31 mouse cellular contexts compared by ENCODE assay signal in genomic region chr6:149072873-149073272, GRCm38 (mm10). TPM values are rescaled to one million over a fixed set of nuclear protein-coding genes. Genes with fewer than 3 reads are reported as not detected.
DNase-seq lines count a peak whose midpoint lies in the region; ATAC-seq and TF ChIP-seq lines count a peak whose summit lies in the region.
"Had no signal": no experiment of that assay in that cellular context is flagged by ENCODE, and none has a peak within 500 bp of the region (broad histone marks: within the 10 kb centered on the region; RNA-seq: fewer than 3 reads in every experiment).

No protein-coding gene starts in this region.

- H3K9ac ChIP-seq in embryonic facial prominence, embryonic 14.5 days (ENCODE audit: low read depth, low read length) = no peak overlapping the region
- no peak overlapping the region for H3K9ac ChIP-seq in midbrain, embryonic 14.5 days (replicated peaks; ENCODE audit: low read length)
- H3K9ac ChIP-seq: heart, embryonic 15.5 days; liver, embryonic 12.5 days; midbrain, embryonic 12.5 days; stomach, embryonic 15.5 days had no signal

- WGBS in embryonic facial prominence, embryonic 14.5 days = 58% methylated on average over 3 of the region's 3 CpGs
- 89% methylated on average over 3 of the region's 3 CpGs for WGBS in embryonic facial prominence, embryonic 10.5 days
- WGBS in midbrain, embryonic 14.5 days = 89% methylated on average over 3 of the region's 3 CpGs
- WGBS in midbrain, embryonic 10.5 days = 89% methylated on average over 3 of the region's 3 CpGs

- no peak for TF ChIP-seq CTCF in layer of hippocampus, adult 2 months (conservative IDR thresholded peaks at IDR 0.05)

- H3K36me3 ChIP-seq in embryonic facial prominence, embryonic 14.5 days (ENCODE audit: control insufficient read depth, insufficient read depth, low read length) = 0 out of 2 replicates have a peak, but pooled peaks cover 2% of the 10 kb centered on the region
- H3K36me3 ChIP-seq in embryonic facial prominence, embryonic 10.5 days (replicated peaks) = peaks cover 24% of the 10 kb centered on the region
- H3K36me3 ChIP-seq in midbrain, embryonic 14.5 days (ENCODE audit: control insufficient read depth, insufficient read depth, low read length) = peaks cover 22% of the 10 kb centered on the region
- peaks cover 49% of the 10 kb centered on the region for H3K36me3 ChIP-seq in midbrain, embryonic 10.5 days
- H3K36me3 ChIP-seq: heart, embryonic 15.5 days; stomach, embryonic 15.5 days had no signal

- no peak overlapping the region for H3K27ac ChIP-seq in embryonic facial prominence, embryonic 14.5 days (replicated peaks; ENCODE audit: low read depth, low read length)
- no peak overlapping the region for H3K27ac ChIP-seq in embryonic facial prominence, embryonic 10.5 days (replicated peaks)
- peak overlapping the region; percentile 33; the same call in 1 of the 2 replicates for H3K27ac ChIP-seq in layer of hippocampus, adult 2 months
- no peak overlapping the region for H3K27ac ChIP-seq in midbrain, embryonic 14.5 days (replicated peaks; ENCODE audit: low read depth, low read length)
- no peak overlapping the region for H3K27ac ChIP-seq in midbrain, embryonic 10.5 days (replicated peaks)
- H3K27ac ChIP-seq: heart, embryonic 15.5 days; liver, embryonic 12.5 days; midbrain, embryonic 12.5 days; stomach, embryonic 15.5 days had no signal

- no peaks in the 10 kb centered on the region for H3K9me3 ChIP-seq in embryonic facial prominence, embryonic 14.5 days (ENCODE audit: control insufficient read depth, low read length)
- H3K9me3 ChIP-seq in embryonic facial prominence, embryonic 10.5 days = no peaks in the 10 kb centered on the region
- no peaks in the 10 kb centered on the region for H3K9me3 ChIP-seq in midbrain, embryonic 14.5 days (ENCODE audit: control insufficient read depth, low read length)
- no peaks in the 10 kb centered on the region for H3K9me3 ChIP-seq in midbrain, embryonic 10.5 days (replicated peaks)
- H3K9me3 ChIP-seq: heart, embryonic 15.5 days; liver, embryonic 12.5 days; midbrain, embryonic 12.5 days; stomach, embryonic 15.5 days had no signal

- no peak overlapping the region for H3K4me2 ChIP-seq in embryonic facial prominence, embryonic 14.5 days (ENCODE audit: low read depth, low read length)
- no peak overlapping the region for H3K4me2 ChIP-seq in midbrain, embryonic 14.5 days (ENCODE audit: low read length)
- H3K4me2 ChIP-seq: heart, embryonic 15.5 days; liver, embryonic 12.5 days; midbrain, embryonic 12.5 days; stomach, embryonic 15.5 days had no signal

- H3K4me3 ChIP-seq in embryonic facial prominence, embryonic 14.5 days (ENCODE audit: low read depth, low read length) = no peak overlapping the region
- no peak overlapping the region for H3K4me3 ChIP-seq in embryonic facial prominence, embryonic 10.5 days
- H3K4me3 ChIP-seq in layer of hippocampus, adult 2 months = no peak overlapping the region
- H3K4me3 ChIP-seq in midbrain, embryonic 14.5 days (replicated peaks; ENCODE audit: low read depth, low read length) = no peak overlapping the region
- no peak overlapping the region for H3K4me3 ChIP-seq in midbrain, embryonic 10.5 days
- H3K4me3 ChIP-seq: heart, embryonic 15.5 days; liver, embryonic 12.5 days; midbrain, embryonic 12.5 days; myocyte; stomach, embryonic 15.5 days had no signal

- peak; percentile 62 for DNase-seq in embryonic facial prominence, embryonic 14.5 days (ENCODE audit: low spot score)
- no peak for DNase-seq in embryonic facial prominence, embryonic 10.5 days (ENCODE audit: low spot score)
- no peak for DNase-seq in layer of hippocampus, adult 2 months (ENCODE audit: low spot score in 2 of 2)
- no peak for DNase-seq in layer of hippocampus, postnatal 14 days (ENCODE audit: low spot score in 2 of 2)
- DNase-seq in midbrain, embryonic 14.5 days = peak; percentile 19
- no peak for DNase-seq in midbrain, embryonic 10.5 days (ENCODE audit: low spot score)
- DNase-seq in mesoderm, embryonic 11.5 days (ENCODE audit: low read depth, low spot score) = peak; percentile 23
- DNase-seq in kidney, postnatal 10 days = no peak
- DNase-seq: adrenal gland, postnatal 10 days; cerebellum, adult 11 months; cerebellum, postnatal 14 days; gastrocnemius, postnatal 25 days; kidney, adult 11 months; left cerebral cortex, postnatal 4 days; lung, postnatal 10 days; thymus, adult 18-20 months; thymus, postnatal 4 days had no signal

- no peak for ATAC-seq in embryonic facial prominence, embryonic 14.5 days (ENCODE audit: low read depth)
- ATAC-seq in midbrain, embryonic 14.5 days (ENCODE audit: low FRiP score, low TSS enrichment) = no peak
- ATAC-seq: activated CD4-positive, CD25-positive, alpha-beta regulatory T cell, adult 4 months; CD4-positive, CD25-positive, alpha-beta regulatory T cell, adult 4 months; liver, embryonic 12.5 days had no signal

- peaks cover 9% of the 10 kb centered on the region; the same call in 1 of the 2 replicates for H3K4me1 ChIP-seq in embryonic facial prominence, embryonic 14.5 days (ENCODE audit: control insufficient read depth, insufficient read depth, low read length)
- no peaks in the 10 kb centered on the region for H3K4me1 ChIP-seq in embryonic facial prominence, embryonic 10.5 days
- H3K4me1 ChIP-seq in midbrain, embryonic 14.5 days (ENCODE audit: control insufficient read depth, insufficient read depth, low read length) = no peaks in the 10 kb centered on the region
- peaks cover 10% of the 10 kb centered on the region for H3K4me1 ChIP-seq in midbrain, embryonic 10.5 days
- H3K4me1 ChIP-seq: liver, embryonic 12.5 days; stomach, embryonic 15.5 days had no signal

- H3K27me3 ChIP-seq in embryonic facial prominence, embryonic 14.5 days (replicated peaks; ENCODE audit: control insufficient read depth, insufficient read depth, low read length) = no peaks in the 10 kb centered on the region
- no peaks in the 10 kb centered on the region for H3K27me3 ChIP-seq in embryonic facial prominence, embryonic 10.5 days (replicated peaks; ENCODE audit: low read depth, poor library complexity, severe bottlenecking)
- no peaks in the 10 kb centered on the region for H3K27me3 ChIP-seq in midbrain, embryonic 14.5 days (ENCODE audit: control insufficient read depth, insufficient read depth, low read length)
- no peaks in the 10 kb centered on the region for H3K27me3 ChIP-seq in midbrain, embryonic 10.5 days (ENCODE audit: low read depth, poor library complexity, severe bottlenecking)
- H3K27me3 ChIP-seq: heart, embryonic 15.5 days; liver, embryonic 12.5 days; midbrain, embryonic 12.5 days; stomach, embryonic 15.5 days had no signal

RNA-seq across cellular contexts. Expression of gene Dennd5b, which starts 28.6 kb away (rescaled TPM):
- polyA plus RNA-seq in embryonic facial prominence, embryonic 14.5 days (2014; fragmentation: Nextera tagmentation; extraction: Ambion mirVana) = 4.8 and 5.7 TPM in 2 replicates
- 10.8 and 11.0 TPM in 2 replicates for polyA plus RNA-seq in embryonic facial prominence, embryonic 10.5 days (2016; fragmentation: Nextera tagmentation; extraction: Ambion mirVana)
- 10 to 100 TPM; 43.9 to 49.9 TPM for total RNA-seq in layer of hippocampus, adult 2 months (2021)
- 10 to 100 TPM; 37.6 to 43.7 TPM for total RNA-seq in layer of hippocampus, postnatal 14 days (2021)
- 24.3 and 24.8 TPM in 2 replicates for polyA plus RNA-seq in midbrain, embryonic 14.5 days (2014; fragmentation: Nextera tagmentation; extraction: Ambion mirVana)
- 11.9 and 14.3 TPM in 2 replicates for polyA plus RNA-seq in midbrain, embryonic 10.5 days (2016; fragmentation: Nextera tagmentation; extraction: Ambion mirVana)

RNA-seq across cellular contexts. Expression of gene Gm10203, which starts 57.1 kb away (rescaled TPM):
- not detected in 2 replicates for polyA plus RNA-seq in embryonic facial prominence, embryonic 14.5 days (2014; fragmentation: Nextera tagmentation; extraction: Ambion mirVana)
- polyA plus RNA-seq in embryonic facial prominence, embryonic 10.5 days (2016; fragmentation: Nextera tagmentation; extraction: Ambion mirVana) = not detected in 2 replicates
- total RNA-seq in layer of hippocampus, adult 2 months (2021) = not detected
- not detected for total RNA-seq in layer of hippocampus, postnatal 14 days (2021)
- polyA plus RNA-seq in midbrain, embryonic 14.5 days (2014; fragmentation: Nextera tagmentation; extraction: Ambion mirVana) = not detected in 2 replicates
- polyA plus RNA-seq in midbrain, embryonic 10.5 days (2016; fragmentation: Nextera tagmentation; extraction: Ambion mirVana) = not detected in 2 replicates
- total RNA-seq: adrenal gland, postnatal 10 days; ES-E14; gastrocnemius, postnatal 25 days; heart, adult 8-10 months; hematopoietic stem cell, adult 5-6 weeks; layer of hippocampus, adult 18-20 months; left cerebral cortex, postnatal 4 days; neutrophil, adult 5-6 weeks had no signal
- polyA plus RNA-seq: activated CD4-positive, CD25-positive, alpha-beta regulatory T cell, adult 4 months; CD4-positive, CD25-positive, alpha-beta regulatory T cell, adult 4 months; forebrain, embryonic 11.5 days; heart, embryonic 15.5 days; kidney, embryonic 16.5 days; liver, embryonic 12.5 days; midbrain, embryonic 12.5 days; myocyte; stomach, embryonic 15.5 days had no signal

Comparison
In these comparisons a context has a peak if more than half of its experiments do, and no peak if none do; other contexts are left out.
1. DNase-seq: peak in embryonic facial prominence, embryonic 14.5 days (single experiment), midbrain, embryonic 14.5 days (single experiment) and mesoderm, embryonic 11.5 days (single experiment); none in embryonic facial prominence, embryonic 10.5 days (single experiment), layer of hippocampus, adult 2 months (0 of 2), layer of hippocampus, postnatal 14 days (0 of 2), midbrain, embryonic 10.5 days (single experiment) and kidney, postnatal 10 days (single experiment).